ENCODE assay signal across 25 mouse cellular contexts in the genomic region with DNA sequence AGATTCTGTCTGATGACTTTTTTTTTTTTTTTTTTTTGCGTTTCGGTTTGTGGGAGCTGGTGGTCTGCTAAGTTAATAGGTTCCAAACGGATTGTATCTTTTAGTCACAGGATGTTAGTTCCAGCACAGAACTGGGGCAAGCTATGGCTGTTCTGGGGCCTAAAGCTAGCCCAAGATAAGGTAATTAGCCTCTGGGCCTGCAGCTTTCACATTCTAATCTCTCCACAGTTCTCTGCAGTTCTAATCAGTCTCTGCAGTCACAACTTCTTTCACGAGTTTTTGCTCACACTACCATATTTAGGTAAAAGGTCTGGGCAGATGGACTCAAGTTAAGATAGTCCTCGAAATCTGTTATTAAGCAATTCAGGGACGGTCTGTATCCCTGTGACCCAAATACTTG. TPM values are rescaled to one million over a fixed set of nuclear protein-coding genes. Genes with fewer than 3 reads are reported as not detected.
"Had no signal": no experiment of that assay in that cellular context is flagged by ENCODE, and none has a peak within 500 bp of the region (broad histone marks: within the 10 kb centered on the region; RNA-seq: fewer than 3 reads in every experiment).

No protein-coding gene starts in this region.

- H3K4me3 ChIP-seq: layer of hippocampus, adult 2 months; limb, embryonic 10.5 days; limb, embryonic 13.5 days; liver, embryonic 15.5 days; midbrain, embryonic 10.5 days; midbrain, embryonic 13.5 days; myocyte; neural tube, embryonic 13.5 days had no signal

- ATAC-seq: inflammation-experienced regulatory T-cells, adult 6 months; intestine, postnatal 0 days; lung, postnatal 0 days; midbrain, embryonic 13.5 days; midbrain, embryonic 16.5 days had no signal

- DNase-seq: kidney, adult 2 months; kidney, postnatal 25 days; layer of hippocampus, adult 9-11 months; lung, embryonic 14.5 days; retina, postnatal 1 day; right cerebral cortex, postnatal 25 days; thymus, adult 2 months; thymus, postnatal 14 days had no signal

- H3K36me3 ChIP-seq: limb, embryonic 10.5 days; limb, embryonic 13.5 days; liver, embryonic 15.5 days; midbrain, embryonic 10.5 days; midbrain, embryonic 13.5 days; neural tube, embryonic 13.5 days had no signal

- H3K4me2 ChIP-seq: limb, embryonic 13.5 days; liver, embryonic 15.5 days; lung, embryonic 14.5 days; midbrain, embryonic 13.5 days; neural tube, embryonic 13.5 days had no signal

- H3K9ac ChIP-seq: limb, embryonic 13.5 days; liver, embryonic 15.5 days; lung, embryonic 14.5 days; midbrain, embryonic 13.5 days; neural tube, embryonic 13.5 days had no signal

- H3K9me3 ChIP-seq: limb, embryonic 10.5 days; limb, embryonic 13.5 days; liver, embryonic 15.5 days; midbrain, embryonic 10.5 days; midbrain, embryonic 13.5 days; neural tube, embryonic 13.5 days had no signal

- H3K27ac ChIP-seq: kidney, postnatal 0 days; layer of hippocampus, adult 2 months; limb, embryonic 10.5 days; limb, embryonic 13.5 days; liver, embryonic 15.5 days; macrophage; midbrain, embryonic 10.5 days; midbrain, embryonic 13.5 days; neural tube, embryonic 13.5 days had no signal

- H3K4me1 ChIP-seq: limb, embryonic 10.5 days; limb, embryonic 13.5 days; liver, embryonic 15.5 days; midbrain, embryonic 10.5 days; midbrain, embryonic 13.5 days; neural tube, embryonic 13.5 days had no signal

- H3K27me3 ChIP-seq: limb, embryonic 13.5 days; liver, embryonic 15.5 days; midbrain, embryonic 13.5 days; neural tube, embryonic 13.5 days had no signal

RNA-seq across cellular contexts. Expression of a gene that starts 39.5 kb away (rescaled TPM):
- total RNA-seq: megakaryocyte, adult 5-6 weeks; monocyte, adult 5-6 weeks; neutrophil, adult 5-6 weeks had no signal
- polyA plus RNA-seq: macrophage had no signal
